In the genomic region with DNA sequence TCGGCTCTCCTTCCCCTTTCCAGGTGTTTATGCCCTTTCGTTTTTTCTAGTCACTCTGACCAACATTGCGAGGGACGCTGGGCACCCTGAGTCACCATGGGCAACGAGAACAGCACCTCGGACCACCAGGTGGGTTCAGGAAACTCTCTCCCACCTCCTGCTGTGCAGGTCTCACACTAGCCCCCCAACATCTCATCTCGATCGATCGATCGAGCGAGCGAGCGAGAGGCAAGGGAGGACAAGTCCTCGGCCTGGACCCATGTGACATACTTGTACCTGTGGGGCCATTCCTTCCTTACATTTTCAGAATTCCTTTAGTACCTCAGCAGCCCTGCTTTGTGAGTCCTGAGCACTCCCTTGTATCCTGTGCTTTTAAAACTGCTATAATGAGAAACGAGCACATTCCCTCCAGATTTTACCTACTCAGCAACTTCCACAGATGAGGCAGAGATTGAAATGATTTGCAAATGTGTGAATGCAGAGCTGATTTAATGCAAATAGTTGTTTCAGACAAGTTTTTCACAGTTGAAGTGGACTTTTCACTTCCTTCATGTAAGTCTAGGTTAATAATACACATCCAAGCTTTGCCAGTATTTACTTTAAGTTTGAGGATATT, we compare ENCODE assay signal across 7 mouse cellular contexts. TPM values are rescaled to one million over a fixed set of nuclear protein-coding genes. Genes with fewer than 3 reads are reported as not detected.
A peak's percentile ranks its signal among the peaks of the same experiment; 100 is the strongest.
DNase-seq lines count a peak whose midpoint lies in the region; ATAC-seq and TF ChIP-seq lines count a peak whose summit lies in the region.

A gene (plus strand): TSS at position 51 of the 616 bp plus-strand sequence.

- no peaks in the 10 kb centered on the region for H3K9me3 ChIP-seq in ES-E14 (ENCODE audit: control insufficient read depth, insufficient read depth, low read depth, low read length)
- no peaks in the 10 kb centered on the region for H3K9me3 ChIP-seq in intestine, embryonic 15.5 days

- 34% methylated on average over 15 of the region's 15 CpGs for WGBS in intestine, embryonic 15.5 days

- H3K36me3 ChIP-seq in ES-E14 (ENCODE audit: control insufficient read depth, insufficient read depth, low read length, poor library complexity, severe bottlenecking): no peaks in the 10 kb centered on the region
- H3K36me3 ChIP-seq in intestine, embryonic 15.5 days: no peaks in the 10 kb centered on the region

- no peak within 1 kb of the TSS for H3K4me3 ChIP-seq in ES-E14 (ENCODE audit: insufficient read depth in 1 of 2, low read depth in 1 of 2, low read length in 2 of 2, poor library complexity in 1 of 2, severe bottlenecking in 1 of 2)
- peak within 1 kb of the TSS; percentile 13 for H3K4me3 ChIP-seq in intestine, embryonic 15.5 days (replicated peaks)

- H3K9ac ChIP-seq in ES-E14 (ENCODE audit: insufficient read depth, low read depth, low read length, poor library complexity, severe bottlenecking): no peak within 1 kb of the TSS
- no peak within 1 kb of the TSS for H3K9ac ChIP-seq in intestine, embryonic 15.5 days

- H3K27me3 ChIP-seq in intestine, embryonic 15.5 days (replicated peaks): no peaks in the 10 kb centered on the region

- no peak within 1 kb of the TSS for H3K27ac ChIP-seq in ES-E14 (ENCODE audit: insufficient read depth, low read depth, low read length, poor library complexity, severe bottlenecking)
- no peak within 1 kb of the TSS for H3K27ac ChIP-seq in intestine, embryonic 15.5 days

- in situ Hi-C loops in ES-E14 (cut with MboI; ENCODE audit: low sequenced_read_pairs in 2 of 2, unreplicated experiment in 2 of 2): no loop called here

- peak within 1 kb of the TSS; percentile 54 for H3K4me2 ChIP-seq in intestine, embryonic 15.5 days (replicated peaks)

- no peak for DNase-seq in ES-E14 (ENCODE audit: low read depth, low spot score)
- no peak for DNase-seq in adrenal gland, adult 2 months
- no peak for DNase-seq in gastrocnemius, adult 8-10 months (ENCODE audit: low spot score in 2 of 2)
- DNase-seq in lung, postnatal 36 days: peak; percentile 21
- DNase-seq in thymus, postnatal 10 days (ENCODE audit: low spot score in 2 of 2): no peak
- DNase-seq in c-Kit-positive CD71-positive TER-119-positive erythroid progenitor cells, embryonic 14.5 days (ENCODE audit: low spot score): no peak

- no peak for ATAC-seq in intestine, embryonic 15.5 days

- peaks cover 7 to 8% of the 10 kb centered on the region in 2 experiments; a peak in 2 of 4 replicates for H3K4me1 ChIP-seq in ES-E14 (ENCODE audit: control insufficient read depth in 2 of 2, insufficient read depth in 2 of 2, low read length in 2 of 2, poor library complexity in 1 of 2)
- peaks cover 13% of the 10 kb centered on the region for H3K4me1 ChIP-seq in intestine, embryonic 15.5 days (replicated peaks)

TF ChIP-seq in ES-E14, 5 proteins besides CTCF, POLR2A, EP300 and RAD21:
- TF ChIP-seq MAFK (IDR thresholded peaks at IDR 0.05; ENCODE audit: insufficient read depth, low read depth, low read length) (peak; percentile 64; the same call in 1 of the 2 replicates), ZC3H11A (IDR thresholded peaks at IDR 0.05; ENCODE audit: borderline replicate concordance, low read depth, low read length) (no peak)

RNA-seq across cellular contexts. Expression of the gene that starts here (rescaled TPM):
- 23.2 and 29.1 TPM in 2 replicates for total RNA-seq in ES-E14 (2012; rRNA removed)
- total RNA-seq in adrenal gland, adult 2 months (2021): 10 to 100 TPM; 36.2 to 44.4 TPM
- 37.0 and 43.0 TPM in 2 replicates for polyA plus RNA-seq in adrenal gland, adult 2 months (2012; rRNA removed)
- total RNA-seq in gastrocnemius, adult 8-10 months (2022): 100 to 1,000 TPM; 458 to 672 (median 534) TPM
- polyA plus RNA-seq in intestine, embryonic 15.5 days (2015; fragmentation: Nextera tagmentation; extraction: Ambion mirVana): 27.2 and 27.8 TPM in 2 replicates

Comparison
In these comparisons a context has a peak if more than half of its experiments do, and no peak if none do; other contexts are left out.
1. RNA of the gene that starts here (total RNA-seq): 458 to 672 TPM in gastrocnemius, adult 8-10 months; 36.2 to 44.4 TPM in adrenal gland, adult 2 months and 23.2 to 29.1 TPM in ES-E14; every median in the first group is over 10 times any median in the second.